Mouse (Mus musculus) megakaryocyte, embryonic 14.5 days (primary cell): ENCODE data around the gene Grik3. TPM values are rescaled to one million over a fixed set of nuclear protein-coding genes. Genes with fewer than 3 reads are reported as not detected.

Experiments
- H3K27me3 ChIP-seq: replicated peaks from 2 replicates; pipeline ENCODE3; 2012; ENCODE audit warnings: inconsistent platforms
- H3K36me3 ChIP-seq: replicated peaks from 2 replicates; pipeline ENCODE3; 2012; ENCODE audit warnings: low read length, inconsistent platforms, mixed read lengths
- H3K4me1 ChIP-seq: 2 replicates; pipeline ENCODE4 v1.6.1; 2012; ENCODE audit warnings: inconsistent platforms
- H3K4me3 ChIP-seq: replicated peaks from 2 replicates; pipeline ENCODE3; 2012; ENCODE audit warnings: moderate library complexity, mild to moderate bottlenecking, inconsistent platforms
- H3K9me3 ChIP-seq: 2 replicates; pipeline ENCODE4 v1.6.1; 2012; ENCODE audit warnings: inconsistent platforms
- FLI1 ChIP-seq: IDR thresholded peaks from 2 replicates; pipeline ENCODE4 v1.6.1; 2012; ENCODE audit warnings: low read length, inconsistent platforms, mixed read lengths
- GATA1 ChIP-seq: IDR thresholded peaks from 3 replicates; pipeline ENCODE4 v1.6.1; 2012; ENCODE audit warnings: mixed read lengths, low read length, inconsistent platforms, borderline replicate concordance
- polyA plus RNA-seq: library from polyadenylated mRNA; stranded (reverse); fragments of >175 nt; gene quantifications from 2 replicates; pipeline ENCODE4 v1.2.3, GENCODE M21; 2012; ENCODE audit warnings: low replicate concordance; ENCODE audit not compliant: insufficient read depth

Gene Grik3
- polyA plus RNA-seq, 1 experiment, result not detected

GRCm38 (mm10) chr4:125729305-125730220, 239.1 kb downstream of the Grik3 start:
- no peak for TF ChIP-seq FLI1
- no peak for TF ChIP-seq GATA1
- Histone ChIP-seq H3K36me3 (no peaks in the 10 kb centered on the region), H3K9me3 (0 out of 2 replicates have a peak, but pooled peaks cover 5% of the 10 kb centered on the region), H3K4me3 (no peak overlapping the region), H3K4me1 (no peaks in the 10 kb centered on the region), H3K27me3 (peaks cover 46% of the 10 kb centered on the region)

GRCm38 (mm10) chr4:125730751-125731150, 240.3 kb downstream of the Grik3 start:
- Histone ChIP-seq H3K9me3 (0 out of 2 replicates have a peak, but pooled peaks cover 5% of the 10 kb centered on the region), H3K27me3 (peaks cover 46% of the 10 kb centered on the region), H3K36me3 (no peaks in the 10 kb centered on the region), H3K4me1 (no peaks in the 10 kb centered on the region), H3K4me3 (no peak overlapping the region)
- TF ChIP-seq FLI1, result no peak
- TF ChIP-seq GATA1, result no peak

GRCm38 (mm10) chr4:125736783-125737182, 246.3 kb downstream of the Grik3 start:
- H3K27me3 ChIP-seq, result peaks cover 20% of the 10 kb centered on the region
- H3K9me3 ChIP-seq, result 0 out of 2 replicates have a peak, but pooled peaks cover 5% of the 10 kb centered on the region
- no peak for TF ChIP-seq FLI1

GRCm38 (mm10) chr4:125738825-125739224, 248.3 kb downstream of the Grik3 start:
- TF ChIP-seq GATA1 (no peak), FLI1 (no peak)
- Histone ChIP-seq H3K27me3 (peaks cover 20% of the 10 kb centered on the region), H3K36me3 (no peaks in the 10 kb centered on the region), H3K9me3 (0 out of 2 replicates have a peak, but pooled peaks cover 2% of the 10 kb centered on the region), H3K4me3 (no peak overlapping the region), H3K4me1 (no peaks in the 10 kb centered on the region)

More at GRCm38 (mm10) chr4:125736783-125737182, 246.3 kb downstream of the Grik3 start:
- Histone ChIP-seq H3K36me3 (no peaks in the 10 kb centered on the region), H3K4me1 (no peaks in the 10 kb centered on the region), H3K4me3 (no peak overlapping the region)

- TF ChIP-seq FLI1 (no peak), GATA1 (no peak)
- no peak overlapping the region for H3K4me3 ChIP-seq
- no peaks in the 10 kb centered on the region for H3K36me3 ChIP-seq
- H3K4me1 ChIP-seq, result no peaks in the 10 kb centered on the region
- no peaks in the 10 kb centered on the region for H3K9me3 ChIP-seq
- peaks cover 18% of the 10 kb centered on the region for H3K27me3 ChIP-seq
Observed at GRCm38 (mm10) chr4:125742162-125742571, 251.7 kb downstream of the Grik3 start.

- H3K27me3 ChIP-seq, result peaks cover 6% of the 10 kb centered on the region
- H3K9me3 ChIP-seq, result no peaks in the 10 kb centered on the region
Observed at GRCm38 (mm10) chr4:125745902-125746301, 255.4 kb downstream of the Grik3 start.

GRCm38 (mm10) chr4:125756393-125756792, 265.9 kb downstream of the Grik3 start:
- Histone ChIP-seq H3K9me3 (peaks cover 16% of the 10 kb centered on the region; the same call in 1 of the 2 replicates), H3K27me3 (no peaks in the 10 kb centered on the region), H3K4me3 (no peak overlapping the region), H3K36me3 (no peaks in the 10 kb centered on the region), H3K4me1 (no peaks in the 10 kb centered on the region)
- TF ChIP-seq FLI1, result no peak

More at GRCm38 (mm10) chr4:125745902-125746301, 255.4 kb downstream of the Grik3 start:
- TF ChIP-seq FLI1, result no peak
- TF ChIP-seq GATA1, result no peak
- Histone ChIP-seq H3K4me3 (no peak overlapping the region), H3K4me1 (no peaks in the 10 kb centered on the region), H3K36me3 (no peaks in the 10 kb centered on the region)

GRCm38 (mm10) chr4:125760326-125760725, 269.8 kb downstream of the Grik3 start:
- Histone ChIP-seq H3K27me3 (no peaks in the 10 kb centered on the region), H3K4me3 (no peak overlapping the region), H3K9me3 (peaks cover 14% of the 10 kb centered on the region; the same call in 1 of the 2 replicates), H3K36me3 (no peaks in the 10 kb centered on the region), H3K4me1 (no peaks in the 10 kb centered on the region)
- TF ChIP-seq FLI1 (no peak), GATA1 (no peak)

- no peaks in the 10 kb centered on the region for H3K36me3 ChIP-seq
- TF ChIP-seq GATA1, result no peak
- TF ChIP-seq FLI1, result no peak
Observed at GRCm38 (mm10) chr4:125763056-125763455, 272.6 kb downstream of the Grik3 start.

More at GRCm38 (mm10) chr4:125763056-125763455, 272.6 kb downstream of the Grik3 start:
- peaks cover 14% of the 10 kb centered on the region; the same call in 1 of the 2 replicates for H3K9me3 ChIP-seq
- H3K4me1 ChIP-seq, result no peaks in the 10 kb centered on the region
- H3K27me3 ChIP-seq, result no peaks in the 10 kb centered on the region
- H3K4me3 ChIP-seq, result no peak overlapping the region
